Mouse (Mus musculus) lung, postnatal 0 days (tissue): ENCODE data around the gene Ciapin1. TPM values are rescaled to one million over a fixed set of nuclear protein-coding genes. Genes with fewer than 3 reads are reported as not detected.
A peak's percentile ranks its signal among the peaks of the same experiment; 100 is the strongest.
"Not testable (repeated sequence)": the region's sequence is repeated elsewhere in the genome, so short reads cannot be mapped to it uniquely, and the experiment has no call there.

Experiments
- ATAC-seq: fragments of 200-750 bp; cut with Nextera tagmentation; 2 replicates; pipeline ENCODE4 v1.8.0; 2017; ENCODE audit warnings: moderate library complexity
- DNase-seq: peaks from one replicate; pipeline ENCODE4 v3.0.0-alpha.2; 2016; ENCODE audit warnings: low spot score
- H3K27ac ChIP-seq: fragments of 300-500 bp; sonication (generic); 2 replicates; pipeline ENCODE4 v1.5.1; 2014; ENCODE audit warnings: antibody characterized with exemption, mild to moderate bottlenecking, low read length, mixed read lengths
- H3K27me3 ChIP-seq: fragments of 300-500 bp; sonication (generic); replicated peaks from 2 replicates; pipeline ENCODE4 v1.6.1; 2014; ENCODE audit warnings: low read length, mixed read lengths; ENCODE audit not compliant: insufficient read depth
- H3K36me3 ChIP-seq: fragments of 300-500 bp; sonication (generic); 2 replicates; pipeline ENCODE4 v1.6.1; 2014; ENCODE audit warnings: low read length, mixed read lengths; ENCODE audit not compliant: insufficient read depth
- H3K4me1 ChIP-seq: fragments of 300-500 bp; sonication (generic); 2 replicates; pipeline ENCODE4 v1.6.1; 2014; ENCODE audit warnings: antibody characterized with exemption, low read depth, low read length, mixed read lengths; ENCODE audit not compliant: insufficient read depth
- H3K4me2 ChIP-seq: fragments of 300-500 bp; sonication (generic); replicated peaks from 2 replicates; pipeline ENCODE4 v1.6.1; 2014; ENCODE audit warnings: low read depth, mild to moderate bottlenecking, low read length, moderate library complexity, mixed read lengths
- H3K4me3 ChIP-seq: fragments of 300-500 bp; sonication (generic); 2 replicates; pipeline ENCODE4 v1.5.1; 2014; ENCODE audit warnings: low read depth, low read length
- H3K9ac ChIP-seq: fragments of 300-500 bp; sonication (generic); replicated peaks from 2 replicates; pipeline ENCODE4 v1.6.1; 2014; ENCODE audit warnings: low read depth, mild to moderate bottlenecking
- H3K9me3 ChIP-seq: fragments of 300-500 bp; sonication (generic); 2 replicates; pipeline ENCODE4 v1.6.1; 2016; ENCODE audit warnings: low read length, mixed read lengths
- CTCF ChIP-seq: IDR thresholded peaks from 2 replicates; pipeline ENCODE4 v1.5.1; 2016; ENCODE audit warnings: antibody characterized with exemption, mild to moderate bottlenecking
- EP300 ChIP-seq: IDR thresholded peaks from 2 replicates; pipeline ENCODE4 v1.6.1; 2016; ENCODE audit warnings: antibody characterized with exemption, mild to moderate bottlenecking, control low read depth
- WGBS: fragments of 180-500 bp; shearing (Covaris S2); extraction: QIAGEN DNeasy Blood & Tissue Kit; methylation state at CpG from one replicate; pipeline ENCODE4 v1.1.7; 2014; 5-methylcytosine and 5-hydroxymethylcytosine counted together
- polyA plus RNA-seq: library from polyadenylated mRNA; unstranded; fragments of >200 nt; fragmentation: Nextera tagmentation; extraction: Ambion mirVana; gene quantifications from 2 replicates; pipeline ENCODE4 v1.2.1, GENCODE M21; 2015

Gene Ciapin1
- polyA plus RNA-seq, 1 experiment from 2014 or later, result 74.5 TPM

- TF ChIP-seq EP300 (no peak), CTCF (peak; percentile 32)
- Histone ChIP-seq H3K4me1 (peaks cover 5% of the 10 kb centered on the region; the same call in 1 of the 2 replicates), H3K4me2 (no peak overlapping the region), H3K27me3 (no peaks in the 10 kb centered on the region), H3K36me3 (peaks cover 14% of the 10 kb centered on the region; the same call in 1 of the 2 replicates), H3K9me3 (no peaks in the 10 kb centered on the region), H3K4me3 (no peak overlapping the region), H3K9ac (no peak overlapping the region), H3K27ac (no peak overlapping the region)
- WGBS, result 42% methylated on average over 2 of the region's 2 CpGs
- ATAC-seq (no peak), DNase-seq (peak; percentile 46)
Measured at GRCm38 (mm10) chr8:94841183-94841582, 3.0 kb upstream of the Ciapin1 start.

DNA sequence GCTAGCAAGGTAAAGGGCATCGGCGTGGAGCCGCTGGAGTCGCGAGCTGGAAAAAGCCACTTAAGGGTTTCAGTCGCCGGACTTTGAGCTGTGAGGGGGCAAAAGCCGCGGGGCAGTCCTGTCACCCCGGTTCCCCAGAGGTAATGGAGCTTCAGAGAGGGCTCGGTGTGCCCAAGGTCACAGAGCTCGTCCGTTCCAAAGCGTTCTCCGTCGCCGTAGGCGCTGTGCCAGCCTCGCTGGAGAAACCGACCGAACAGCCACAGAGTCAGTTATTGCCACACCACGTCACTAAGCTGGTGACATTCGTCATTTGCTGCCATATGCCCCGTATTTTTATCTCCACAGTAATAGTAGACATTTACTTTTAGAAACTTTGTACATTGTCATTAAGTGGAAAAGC lies 442 bp upstream of the Ciapin1 start:
- DNase-seq (peak; percentile 82), ATAC-seq (peak; percentile 65)
- no peaks in the 10 kb centered on the region for H3K27me3 ChIP-seq
- H3K9ac ChIP-seq, result peak overlapping the region; percentile 91
- peak overlapping the region; percentile 91 for H3K4me3 ChIP-seq
- H3K4me2 ChIP-seq, result peak overlapping the region; percentile 88
- TF ChIP-seq CTCF (0 out of 2 replicates have a peak, but pooled peaks have one; percentile 0), EP300 (no peak)
- peak overlapping the region; percentile 95 for H3K27ac ChIP-seq
- no peaks in the 10 kb centered on the region for H3K36me3 ChIP-seq
- H3K4me1 ChIP-seq, result peaks cover 5% of the 10 kb centered on the region; the same call in 1 of the 2 replicates
- H3K9me3 ChIP-seq, result no peaks in the 10 kb centered on the region
- under 1% methylated on average over 24 of the region's 24 CpGs for WGBS

- TF ChIP-seq EP300, result no peak
- TF ChIP-seq CTCF, result no peak
- H3K27ac ChIP-seq, result no peak overlapping the region
Measured at GRCm38 (mm10) chr8:94836456-94837240, 1.5 kb downstream of the Ciapin1 start.

DNA sequence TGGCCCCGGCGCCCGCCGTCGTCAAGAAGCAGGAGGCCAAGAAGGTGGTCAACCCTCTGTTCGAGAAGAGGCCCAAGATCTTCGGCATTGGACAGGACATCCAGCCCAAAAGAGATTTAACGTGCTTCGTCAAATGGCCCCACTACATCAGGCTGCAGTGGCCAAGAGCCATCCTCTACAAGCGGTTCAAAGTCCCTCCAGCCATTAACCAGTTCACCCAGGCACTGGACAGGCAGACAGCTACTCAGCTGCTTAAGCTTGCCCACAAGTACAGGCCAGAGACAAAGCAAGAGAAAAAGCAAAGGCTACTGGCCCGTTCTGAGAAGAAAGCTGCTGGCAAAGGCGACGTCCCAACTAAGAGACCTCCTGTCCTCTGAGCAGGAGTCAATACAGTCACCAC lies 2.4 kb downstream of the Ciapin1 start:
- not testable (repeated sequence) for DNase-seq, H3K36me3 ChIP-seq, H3K4me2 ChIP-seq, H3K27me3 ChIP-seq, H3K4me3 ChIP-seq, H3K4me1 ChIP-seq, ATAC-seq, H3K9me3 ChIP-seq, H3K9ac ChIP-seq, H3K27ac ChIP-seq
- WGBS, result 93% methylated on average over 13 of the region's 13 CpGs

More at GRCm38 (mm10) chr8:94836456-94837240, 1.5 kb downstream of the Ciapin1 start:
- DNase-seq (peak; percentile 27), ATAC-seq (no peak)
- Histone ChIP-seq H3K36me3 (no peaks in the 10 kb centered on the region), H3K4me1 (peaks cover 5% of the 10 kb centered on the region; the same call in 1 of the 2 replicates), H3K27me3 (no peaks in the 10 kb centered on the region), H3K4me2 (peak overlapping the region; percentile 88; the same call in 1 of the 2 replicates), H3K4me3 (no peak overlapping the region), H3K9me3 (no peaks in the 10 kb centered on the region), H3K9ac (peak overlapping the region; percentile 91)
- WGBS, result 60% methylated on average over 11 of the region's 11 CpGs

GRCm38 (mm10) chr8:94833901-94834405 lies 4.2 kb downstream of the Ciapin1 start:
- H3K27ac ChIP-seq, H3K4me1 ChIP-seq, H3K9me3 ChIP-seq, ATAC-seq, H3K4me2 ChIP-seq, H3K9ac ChIP-seq, DNase-seq, H3K4me3 ChIP-seq, H3K27me3 ChIP-seq, H3K36me3 ChIP-seq: not testable (repeated sequence)
- WGBS, result 74% methylated on average over 7 of the region's 7 CpGs

- 78% methylated on average over 6 of the region's 6 CpGs for WGBS
- Histone ChIP-seq H3K27me3 (no peaks in the 10 kb centered on the region), H3K4me3 (no peak overlapping the region), H3K9me3 (no peaks in the 10 kb centered on the region), H3K4me1 (no peaks in the 10 kb centered on the region), H3K4me2 (no peak overlapping the region), H3K9ac (no peak overlapping the region), H3K27ac (no peak overlapping the region), H3K36me3 (peaks cover 22% of the 10 kb centered on the region)
- no peak for TF ChIP-seq EP300
- TF ChIP-seq CTCF, result no peak
- ATAC-seq (no peak), DNase-seq (no peak)
Measured at GRCm38 (mm10) chr8:94828284-94828683, 9.9 kb downstream of the Ciapin1 start.
